Mouse (Mus musculus) heart, embryonic 12.5 days (tissue): ENCODE measurements around the gene Ppp2r2c. TPM values are rescaled to one million over a fixed set of nuclear protein-coding genes. Genes with fewer than 3 reads are reported as not detected.

Experiments used
- ATAC-seq: fragments of 200-750 bp; cut with Nextera tagmentation; 2 replicates; pipeline ENCODE4 v1.8.0; 2017; ENCODE audit warnings: moderate TSS enrichment, moderate library complexity; ENCODE audit not compliant: insufficient number of reproducible peaks, low FRiP score
- H3K27ac ChIP-seq: fragments of 300-500 bp; sonication (generic); 2 replicates; pipeline ENCODE4 v1.5.1; 2016; ENCODE audit warnings: mild to moderate bottlenecking, moderate library complexity; ENCODE audit not compliant: poor library complexity, severe bottlenecking
- H3K27me3 ChIP-seq: fragments of 300-500 bp; sonication (generic); replicated peaks from 2 replicates; pipeline ENCODE4 v1.6.1; 2016; ENCODE audit warnings: mild to moderate bottlenecking, moderate library complexity
- H3K36me3 ChIP-seq: fragments of 300-500 bp; sonication (generic); 2 replicates; pipeline ENCODE4 v1.6.1; 2016; ENCODE audit warnings: mild to moderate bottlenecking, moderate library complexity
- H3K4me1 ChIP-seq: fragments of 300-500 bp; sonication (generic); replicated peaks from 2 replicates; pipeline ENCODE4 v1.6.1; 2016; ENCODE audit warnings: mild to moderate bottlenecking
- H3K4me2 ChIP-seq: fragments of 300-500 bp; sonication (generic); 2 replicates; pipeline ENCODE4 v1.6.1; 2016; ENCODE audit warnings: mild to moderate bottlenecking, moderate library complexity
- H3K4me3 ChIP-seq: fragments of 300-500 bp; sonication (generic); 2 replicates; pipeline ENCODE4 v1.5.1; 2016; ENCODE audit warnings: mild to moderate bottlenecking
- H3K9ac ChIP-seq: fragments of 300-500 bp; sonication (generic); 2 replicates; pipeline ENCODE4 v1.6.1; 2016; ENCODE audit warnings: mild to moderate bottlenecking, moderate library complexity
- H3K9me3 ChIP-seq: fragments of 300-500 bp; sonication (generic); replicated peaks from 2 replicates; pipeline ENCODE4 v1.6.1; 2016; ENCODE audit warnings: mild to moderate bottlenecking, moderate library complexity
- WGBS: fragments of 180-500 bp; shearing (Covaris S2); methylation state at CpG from one replicate; pipeline ENCODE4 v1.1.7; 2016; 5-methylcytosine and 5-hydroxymethylcytosine counted together
- polyA plus RNA-seq: library from polyadenylated mRNA; unstranded; fragments of >200 nt; fragmentation: Nextera tagmentation; extraction: Ambion mirVana; gene quantifications from 2 replicates; pipeline ENCODE4 v1.2.1, GENCODE M21; 2016

Gene Ppp2r2c
- polyA plus RNA-seq, 1 experiment from 2014 or later, result 0.14 TPM

- no peak for ATAC-seq
Measured at GRCm38 (mm10) chr5:36886852-36887283, 18.6 kb downstream of the Ppp2r2c start.

GRCm38 (mm10) chr5:36887299-36887988, 19.1 kb downstream of the Ppp2r2c start:
- no peaks in the 10 kb centered on the region for H3K36me3 ChIP-seq
- no peak overlapping the region for H3K4me3 ChIP-seq
- 0 out of 2 replicates have a peak, but pooled peaks cover 6% of the 10 kb centered on the region for H3K27me3 ChIP-seq
- no peak overlapping the region for H3K27ac ChIP-seq
- H3K4me2 ChIP-seq, result no peak overlapping the region
- peaks cover 18% of the 10 kb centered on the region for H3K4me1 ChIP-seq
- no peak for ATAC-seq
- H3K9me3 ChIP-seq, result no peaks in the 10 kb centered on the region
- no peak overlapping the region for H3K9ac ChIP-seq
- WGBS, result 41% methylated on average over 9 of the region's 9 CpGs

More at GRCm38 (mm10) chr5:36886852-36887283, 18.6 kb downstream of the Ppp2r2c start:
- no peak overlapping the region for H3K4me3 ChIP-seq
- WGBS, result 63% methylated on average over 7 of the region's 7 CpGs
- H3K27me3 ChIP-seq, result 0 out of 2 replicates have a peak, but pooled peaks cover 6% of the 10 kb centered on the region
- H3K9me3 ChIP-seq, result no peaks in the 10 kb centered on the region
- no peak overlapping the region for H3K4me2 ChIP-seq
- no peaks in the 10 kb centered on the region for H3K36me3 ChIP-seq
- H3K9ac ChIP-seq, result no peak overlapping the region
- H3K27ac ChIP-seq, result no peak overlapping the region
- H3K4me1 ChIP-seq, result peaks cover 15% of the 10 kb centered on the region

GRCm38 (mm10) chr5:36888501-36888900, 20.2 kb downstream of the Ppp2r2c start:
- Histone ChIP-seq H3K27ac (no peak overlapping the region), H3K4me3 (no peak overlapping the region), H3K9me3 (no peaks in the 10 kb centered on the region), H3K9ac (no peak overlapping the region), H3K4me1 (peaks cover 18% of the 10 kb centered on the region), H3K4me2 (no peak overlapping the region), H3K36me3 (no peaks in the 10 kb centered on the region), H3K27me3 (peaks cover 11% of the 10 kb centered on the region; the same call in 1 of the 2 replicates)
- ATAC-seq, result no peak
- 78% methylated on average over 8 of the region's 8 CpGs for WGBS

DNA sequence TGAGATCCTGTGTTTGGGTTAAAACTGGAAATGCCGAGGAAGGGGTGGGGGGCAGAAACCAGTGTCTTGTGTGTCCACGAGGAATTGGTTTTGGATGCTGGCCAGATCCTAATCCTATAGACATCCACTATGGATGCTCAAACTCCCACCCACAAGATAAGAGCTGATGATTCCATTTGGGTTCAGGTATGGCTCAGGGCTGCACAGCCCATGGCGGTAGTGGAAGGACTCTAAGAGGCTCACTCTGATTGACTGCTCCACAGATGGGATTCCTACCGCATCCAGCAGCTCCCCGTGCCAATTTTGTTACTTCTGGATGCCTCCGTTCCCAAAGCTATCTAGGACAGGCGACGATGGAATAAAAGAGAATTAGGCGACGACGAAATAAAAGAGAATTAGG, 20.6 kb downstream of the Ppp2r2c start:
- no peak; the same call in 1 of the 2 replicates for ATAC-seq
- no peaks in the 10 kb centered on the region for H3K36me3 ChIP-seq
- no peak overlapping the region for H3K27ac ChIP-seq
- H3K9me3 ChIP-seq, result no peaks in the 10 kb centered on the region
- H3K4me3 ChIP-seq, result no peak overlapping the region
- WGBS, result 86% methylated on average over 11 of the region's 11 CpGs
- H3K4me1 ChIP-seq, result peaks cover 18% of the 10 kb centered on the region
- peaks cover 11% of the 10 kb centered on the region; the same call in 1 of the 2 replicates for H3K27me3 ChIP-seq
- no peak overlapping the region for H3K9ac ChIP-seq
- no peak overlapping the region for H3K4me2 ChIP-seq

- Histone ChIP-seq H3K27me3 (peaks cover 11% of the 10 kb centered on the region; the same call in 1 of the 2 replicates), H3K9me3 (no peaks in the 10 kb centered on the region), H3K9ac (no peak overlapping the region), H3K4me3 (no peak overlapping the region), H3K36me3 (no peaks in the 10 kb centered on the region), H3K4me1 (peaks cover 18% of the 10 kb centered on the region), H3K4me2 (no peak overlapping the region), H3K27ac (no peak overlapping the region)
- ATAC-seq, result no peak
- 86% methylated on average over 2 of the region's 2 CpGs for WGBS
Measured at GRCm38 (mm10) chr5:36889380-36889886, 21.1 kb downstream of the Ppp2r2c start.

DNA sequence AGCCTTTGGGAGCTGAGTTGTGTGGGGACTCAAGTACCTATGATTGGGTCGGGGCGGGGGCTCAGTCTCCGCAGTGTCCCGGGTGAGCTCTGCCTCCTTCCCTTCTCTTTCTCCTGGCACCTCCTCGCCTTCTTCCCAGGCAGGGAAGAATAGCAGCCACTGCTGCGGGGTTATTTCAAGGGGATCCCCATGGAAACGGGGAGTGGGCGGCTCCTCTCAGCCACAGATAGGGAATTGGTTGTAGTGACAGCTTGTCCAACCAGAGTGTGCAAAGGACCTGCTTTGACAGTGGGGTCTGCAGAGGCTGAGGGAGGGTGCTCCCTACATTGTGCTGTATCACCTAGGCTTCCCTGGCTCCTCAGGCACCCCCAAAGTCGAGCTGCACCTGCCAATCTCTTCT, 22.5 kb downstream of the Ppp2r2c start:
- Histone ChIP-seq H3K9ac (no peak overlapping the region), H3K27ac (no peak overlapping the region), H3K9me3 (no peaks in the 10 kb centered on the region), H3K4me1 (peaks cover 18% of the 10 kb centered on the region), H3K4me2 (no peak overlapping the region; the same call in 1 of the 2 replicates), H3K4me3 (no peak overlapping the region), H3K27me3 (peaks cover 22% of the 10 kb centered on the region), H3K36me3 (no peaks in the 10 kb centered on the region)
- no peak for ATAC-seq
- 41% methylated on average over 9 of the region's 9 CpGs for WGBS

- H3K4me2 ChIP-seq, result no peak overlapping the region
- peaks cover 26% of the 10 kb centered on the region for H3K27me3 ChIP-seq
- no peaks in the 10 kb centered on the region for H3K36me3 ChIP-seq
- WGBS, result 26% methylated on average over 4 of the region's 4 CpGs
- H3K4me3 ChIP-seq, result no peak overlapping the region
- H3K9ac ChIP-seq, result no peak overlapping the region
- H3K27ac ChIP-seq, result no peak overlapping the region
- H3K4me1 ChIP-seq, result peaks cover 18% of the 10 kb centered on the region
- H3K9me3 ChIP-seq, result no peaks in the 10 kb centered on the region
- no peak for ATAC-seq
Measured at GRCm38 (mm10) chr5:36891793-36892470, 23.6 kb downstream of the Ppp2r2c start.

DNA sequence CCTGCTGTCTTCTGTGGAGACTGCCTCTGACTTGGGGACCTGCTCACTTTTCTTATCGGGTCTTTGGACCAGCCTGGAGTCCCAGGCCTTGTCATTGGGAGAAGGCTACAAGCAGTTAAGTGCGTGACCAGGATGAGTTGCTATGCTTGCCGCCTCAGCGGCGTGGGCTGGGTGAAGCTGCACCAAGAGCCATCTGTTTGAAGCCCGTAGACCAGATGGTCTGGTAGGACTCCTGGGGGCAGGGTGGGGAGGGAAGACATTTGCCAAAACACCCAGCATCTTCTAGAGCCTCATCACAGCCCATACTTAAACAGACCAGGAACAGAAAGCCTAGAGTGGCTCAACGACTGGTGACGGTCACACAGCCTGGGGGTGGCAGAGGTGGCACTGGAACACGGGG, 24.9 kb downstream of the Ppp2r2c start:
- no peak overlapping the region for H3K9ac ChIP-seq
- no peaks in the 10 kb centered on the region for H3K36me3 ChIP-seq
- no peak overlapping the region for H3K4me3 ChIP-seq
- no peaks in the 10 kb centered on the region for H3K9me3 ChIP-seq
- no peak overlapping the region for H3K4me2 ChIP-seq
- no peak overlapping the region for H3K27ac ChIP-seq
- peaks cover 35% of the 10 kb centered on the region for H3K27me3 ChIP-seq
- no peak for ATAC-seq
- peaks cover 14% of the 10 kb centered on the region for H3K4me1 ChIP-seq
- 64% methylated on average over 9 of the region's 9 CpGs for WGBS

DNA sequence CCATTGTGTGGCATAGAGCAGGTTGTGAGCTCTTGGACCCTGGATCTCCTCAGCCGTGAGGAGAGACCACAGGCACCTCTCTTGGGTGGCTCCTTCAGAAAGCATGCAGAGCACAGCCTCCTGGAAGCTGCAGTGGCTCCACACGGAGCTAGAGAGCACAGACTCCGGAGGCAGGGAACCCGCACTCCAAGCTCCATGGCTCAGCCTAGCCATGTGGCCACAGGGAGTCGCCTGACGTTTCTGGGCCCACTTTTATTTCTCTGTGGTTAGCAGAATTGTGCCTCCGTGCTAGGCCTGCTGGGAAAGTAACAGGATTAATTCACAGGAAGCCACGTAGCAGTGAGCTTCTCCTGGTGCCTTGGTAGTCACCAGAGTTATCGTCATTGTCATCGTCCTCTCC, 25.8 kb downstream of the Ppp2r2c start:
- Histone ChIP-seq H3K9ac (no peak overlapping the region), H3K4me3 (no peak overlapping the region), H3K27ac (no peak overlapping the region), H3K36me3 (no peaks in the 10 kb centered on the region), H3K4me2 (no peak overlapping the region), H3K4me1 (peaks cover 14% of the 10 kb centered on the region), H3K9me3 (no peaks in the 10 kb centered on the region), H3K27me3 (peaks cover 38% of the 10 kb centered on the region)
- ATAC-seq, result no peak
- WGBS, result 62% methylated on average over 10 of the region's 10 CpGs

DNA sequence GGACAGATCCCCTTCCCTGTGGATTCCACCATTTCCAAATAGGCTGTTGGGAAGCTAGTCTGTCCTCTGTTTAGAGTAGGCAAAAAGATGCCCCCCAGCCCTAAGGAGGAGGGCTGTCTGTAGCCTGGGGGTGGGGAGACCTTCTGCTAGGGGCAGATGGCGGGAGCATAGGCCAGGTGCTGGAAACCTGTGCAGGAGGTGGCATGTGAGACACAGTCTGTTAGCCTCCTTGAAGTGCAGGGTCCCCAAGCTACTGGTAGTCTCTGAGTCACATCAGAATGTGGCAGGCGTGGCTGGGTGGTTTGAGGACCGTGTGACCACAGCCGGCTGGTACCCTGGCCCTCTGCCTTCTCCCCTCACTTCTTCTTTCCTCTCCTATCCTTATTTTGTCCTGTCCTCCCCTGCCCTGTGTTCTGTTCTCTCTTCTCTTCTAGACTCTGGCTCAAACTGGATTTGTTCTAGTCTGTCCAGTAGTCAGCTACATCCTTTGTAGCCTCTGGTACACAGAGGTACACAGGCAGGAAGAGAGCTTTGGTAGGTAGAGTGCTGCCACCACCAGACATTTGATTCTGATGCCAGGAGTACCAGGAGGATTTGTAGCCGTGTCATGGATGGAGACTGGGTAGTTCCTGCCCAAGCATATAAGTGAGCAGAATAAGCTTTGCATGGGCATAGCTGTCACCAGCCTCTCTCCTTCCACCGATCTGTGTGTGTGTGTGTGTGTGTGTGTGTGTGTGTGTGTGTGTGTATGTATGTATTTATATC, 26.5 kb downstream of the Ppp2r2c start:
- Histone ChIP-seq H3K27me3 (peaks cover 38% of the 10 kb centered on the region), H3K9me3 (no peaks in the 10 kb centered on the region), H3K4me2 (no peak overlapping the region), H3K9ac (no peak overlapping the region), H3K4me3 (no peak overlapping the region), H3K4me1 (peaks cover 14% of the 10 kb centered on the region), H3K36me3 (no peaks in the 10 kb centered on the region), H3K27ac (no peak overlapping the region)
- WGBS, result 65% methylated on average over 6 of the region's 6 CpGs
- ATAC-seq, result no peak
